ENCODE assay signal across 22 mouse cellular contexts in genomic region chr9:117318461-117318860, GRCm38 (mm10).
DNase-seq lines count a peak whose midpoint lies in the region; ATAC-seq and TF ChIP-seq lines count a peak whose summit lies in the region.
"Had no signal": no experiment of that assay in that cellular context is flagged by ENCODE, and none has a peak within 500 bp of the region (broad histone marks: within the 10 kb centered on the region; RNA-seq: fewer than 3 reads in every experiment).

No protein-coding gene starts in this region.

- no peaks in the 10 kb centered on the region for H3K9me3 ChIP-seq in limb, embryonic 11.5 days (ENCODE audit: control insufficient read depth, low read length)
- H3K9me3 ChIP-seq: embryonic facial prominence, embryonic 12.5 days; hindbrain, embryonic 13.5 days had no signal

- H3K4me2 ChIP-seq in limb, embryonic 11.5 days (ENCODE audit: low read depth, severe bottlenecking): no peak overlapping the region
- H3K4me2 ChIP-seq: embryonic facial prominence, embryonic 12.5 days; heart, embryonic 11.5 days; hindbrain, embryonic 13.5 days; liver, embryonic 11.5 days had no signal

- H3K9ac ChIP-seq in limb, embryonic 11.5 days (ENCODE audit: low read length): no peak overlapping the region
- H3K9ac ChIP-seq: embryonic facial prominence, embryonic 12.5 days; hindbrain, embryonic 13.5 days had no signal

- TF ChIP-seq CTCF in kidney, adult 2 months (conservative IDR thresholded peaks at IDR 0.05; ENCODE audit: insufficient read depth, insufficient read length, low read depth, low read length): no peak

- H3K27me3 ChIP-seq in kidney, adult 2 months (replicated peaks; ENCODE audit: control insufficient read depth, insufficient read depth, low read length): no peaks in the 10 kb centered on the region
- no peaks in the 10 kb centered on the region for H3K27me3 ChIP-seq in limb, embryonic 11.5 days (ENCODE audit: control insufficient read depth, insufficient read depth, low read length)
- H3K27me3 ChIP-seq: embryonic facial prominence, embryonic 12.5 days; hindbrain, embryonic 13.5 days; megakaryocyte, embryonic 14.5 days had no signal

- no peak overlapping the region for H3K27ac ChIP-seq in kidney, adult 2 months (ENCODE audit: insufficient read depth, low read depth, low read length)
- H3K27ac ChIP-seq in limb, embryonic 11.5 days (replicated peaks; ENCODE audit: low read depth, low read length): no peak overlapping the region
- H3K27ac ChIP-seq: embryonic facial prominence, embryonic 12.5 days; hindbrain, embryonic 13.5 days had no signal

- H3K4me1 ChIP-seq in kidney, adult 2 months (ENCODE audit: control insufficient read depth, insufficient read depth, low read length): no peaks in the 10 kb centered on the region
- peaks cover 9% of the 10 kb centered on the region; the same call in 1 of the 2 replicates for H3K4me1 ChIP-seq in limb, embryonic 11.5 days (ENCODE audit: control insufficient read depth, insufficient read depth, low read length)
- H3K4me1 ChIP-seq: megakaryocyte, embryonic 14.5 days had no signal

- no peak for ATAC-seq in limb, embryonic 11.5 days (ENCODE audit: insufficient number of reproducible peaks, low FRiP score, low TSS enrichment, low read depth)
- ATAC-seq: forebrain, embryonic 14.5 days; intestine, postnatal 0 days had no signal

- no peak overlapping the region for H3K4me3 ChIP-seq in kidney, adult 2 months (ENCODE audit: insufficient read depth, low read depth, low read length)
- H3K4me3 ChIP-seq in limb, embryonic 11.5 days (ENCODE audit: low read depth, low read length): no peak overlapping the region
- H3K4me3 ChIP-seq: embryonic facial prominence, embryonic 12.5 days; hindbrain, embryonic 13.5 days; megakaryocyte, embryonic 14.5 days had no signal

- H3K36me3 ChIP-seq in kidney, adult 2 months (ENCODE audit: control insufficient read depth, insufficient read depth, low read length): no peaks in the 10 kb centered on the region
- no peaks in the 10 kb centered on the region for H3K36me3 ChIP-seq in limb, embryonic 11.5 days (ENCODE audit: control insufficient read depth, insufficient read depth, low read length)
- H3K36me3 ChIP-seq: embryonic facial prominence, embryonic 12.5 days; G1E; hindbrain, embryonic 13.5 days had no signal

- no peak for TF ChIP-seq POLR2A in kidney, adult 2 months (IDR thresholded peaks at IDR 0.05; ENCODE audit: low read depth, low read length)

- WGBS in kidney, adult 2 months: 42% methylated on average over 4 of the region's 4 CpGs
- 33% methylated on average over 4 of the region's 4 CpGs for WGBS in limb, embryonic 11.5 days

- peak; percentile 20 for DNase-seq in embryo, embryonic 11 days
- DNase-seq in embryo, embryonic 9.5 days (ENCODE audit: extremely low spot score): no peak
- peak; percentile 1 for DNase-seq in kidney, adult 2 months
- no peak for DNase-seq in kidney, postnatal 10 days
- peak; percentile 27 for DNase-seq in limb, embryonic 11.5 days (ENCODE audit: low spot score)
- no peak for DNase-seq in thymus, adult 18-20 months
- DNase-seq in frontal cortex, postnatal 10 days (ENCODE audit: low spot score in 2 of 2): no peak
- DNase-seq: adrenal gland, adult 8-10 months; cerebellum, adult 8-10 months; cerebellum, postnatal 25 days; heart, postnatal 36 days; kidney, postnatal 4 days; lung, postnatal 36 days; midbrain, embryonic 14.5 days had no signal

Comparison
In these comparisons a context has a peak if more than half of its experiments do, and no peak if none do; other contexts are left out.
1. DNase-seq: peak in embryo, embryonic 11 days (single experiment), kidney, adult 2 months (single experiment) and limb, embryonic 11.5 days (single experiment); none in embryo, embryonic 9.5 days (single experiment), kidney, postnatal 10 days (single experiment), thymus, adult 18-20 months (0 of 2) and frontal cortex, postnatal 10 days (0 of 2).